Mouse (Mus musculus): ENCODE measurements at regions not wholly inside any gene's neighbourhood (a gene's known extent, or its start where the extent isn't known, plus 50 kb on each side); places are given as distances from the start of the nearest gene placed in this dataset.

- no peak for TF ChIP-seq CTCF (IDR thresholded peaks at IDR 0.05; ENCODE audit: control insufficient read depth, insufficient read depth, insufficient replicate concordance, low read depth, low read length)
- TF ChIP-seq POLR2A (IDR thresholded peaks at IDR 0.05; ENCODE audit: control insufficient read depth, low read depth, low read length), result no peak
Observed at GRCm38 (mm10) chr12:73413439-73414196, 127.0 kb downstream of the Slc38a6 start.
